Mouse (Mus musculus): ENCODE results near the gene Tpx2.

DNA sequence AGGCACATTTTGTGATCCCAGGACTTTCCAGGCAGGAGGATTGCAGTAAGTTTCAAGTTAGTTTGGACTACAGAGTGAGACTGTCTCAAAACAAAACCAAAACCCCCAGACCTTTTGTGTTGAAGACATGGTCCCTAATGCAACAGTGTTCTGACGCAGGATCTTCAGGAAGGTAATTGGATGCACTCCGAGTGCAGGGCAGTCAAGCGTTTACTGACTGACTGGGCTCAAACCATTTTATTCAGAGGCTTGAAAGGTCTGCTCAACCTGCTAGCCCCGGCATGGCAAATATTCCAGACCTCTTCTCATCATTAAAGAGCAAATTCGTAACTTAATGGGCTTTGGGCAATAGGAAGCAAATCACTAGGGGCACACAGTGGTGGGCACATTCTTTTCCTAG lies 29.1 kb upstream of the Tpx2 start:
- TF ChIP-seq POLR2A (IDR thresholded peaks at IDR 0.05; ENCODE audit: insufficient read depth, low read depth, low read length) = no peak
- TF ChIP-seq CTCF (IDR thresholded peaks at IDR 0.05) = no peak

Measured in heart, adult 2 months (tissue).